Mouse (Mus musculus) adrenal gland, postnatal 10 days (tissue): ENCODE results near the gene Slc6a18. TPM values are rescaled to one million over a fixed set of nuclear protein-coding genes. Genes with fewer than 3 reads are reported as not detected.

Experiments used
- total RNA-seq, 2 experiments: library from RNA; stranded (reverse); gene quantifications; 2 replicates each; pipeline ENCODE4 v1.2.3; 2021

Gene Slc6a18
- total RNA-seq, 2 experiments from 2014 or later = not detected

Other genes with a start within 250 kb of the Slc6a18 start
- gene Lpcat1, start 210.8 kb downstream of the Slc6a18 start, total RNA-seq = 10 to 100 TPM; 17.0 to 20.4 TPM
- gene Slc6a3, start 141.3 kb downstream of the Slc6a18 start, total RNA-seq = not detected
- gene Clptm1l, start 74.0 kb downstream of the Slc6a18 start, total RNA-seq = 100 to 1,000 TPM; 110 to 111 TPM
- gene Tert, start 51.1 kb downstream of the Slc6a18 start, total RNA-seq = 1 to 10 TPM; 3.2 to 7.8 TPM
- under 1 TPM; 0.79 to 0.84 TPM for gene Slc6a19, start 26.8 kb upstream of the Slc6a18 start, total RNA-seq
- 10 to 100 TPM; 33.1 to 43.1 TPM for gene Slc12a7, start 55.1 kb upstream of the Slc6a18 start, total RNA-seq
- 1 to 10 TPM; 2.8 to 3.0 TPM for gene Nkd2, start 169.6 kb upstream of the Slc6a18 start, total RNA-seq